Mouse (Mus musculus) embryo, embryonic 9.5 days (tissue): ENCODE measurements around the gene Mctp1.

Source experiments
- DNase-seq: peaks from one replicate; pipeline ENCODE4 v3.0.0-alpha.2; 2017; ENCODE audit errors: extremely low spot score

The Mctp1 gene

GRCm38 (mm10) chr13:76827738-76828137 lies 443.4 kb downstream of the Mctp1 start:
- no peak for DNase-seq

- no peak for DNase-seq
These were observed 453.7 kb downstream of the Mctp1 start for GRCm38 (mm10) chr13:76838031-76838430.

GRCm38 (mm10) chr13:76840712-76841111 lies 456.4 kb downstream of the Mctp1 start:
- no peak for DNase-seq

GRCm38 (mm10) chr13:76844629-76845255 lies 460.4 kb downstream of the Mctp1 start:
- peak; percentile 66 for DNase-seq

- DNase-seq, result no peak
These were observed 466.2 kb downstream of the Mctp1 start for GRCm38 (mm10) chr13:76850412-76851054.

GRCm38 (mm10) chr13:76854306-76854705 lies 470.0 kb downstream of the Mctp1 start:
- DNase-seq, result no peak

- DNase-seq, result no peak
These were observed 470.7 kb downstream of the Mctp1 start for GRCm38 (mm10) chr13:76855021-76855420.

GRCm38 (mm10) chr13:76857024-76857423 lies 472.7 kb downstream of the Mctp1 start:
- DNase-seq, result no peak

- peak; percentile 21 for DNase-seq
These were observed 473.7 kb downstream of the Mctp1 start for GRCm38 (mm10) chr13:76858078-76858482.

GRCm38 (mm10) chr13:76870291-76870690 lies 486.0 kb downstream of the Mctp1 start:
- no peak for DNase-seq

GRCm38 (mm10) chr13:76877887-76878763 lies 493.8 kb downstream of the Mctp1 start:
- no peak for DNase-seq

GRCm38 (mm10) chr13:76879008-76879407 lies 494.7 kb downstream of the Mctp1 start:
- no peak for DNase-seq

GRCm38 (mm10) chr13:76884517-76885092 lies 500.3 kb downstream of the Mctp1 start:
- no peak for DNase-seq

GRCm38 (mm10) chr13:76892987-76893386 lies 508.7 kb downstream of the Mctp1 start:
- no peak for DNase-seq

GRCm38 (mm10) chr13:76895770-76896456 lies 511.6 kb downstream of the Mctp1 start:
- DNase-seq, result no peak

GRCm38 (mm10) chr13:76896457-76896790 lies 512.1 kb downstream of the Mctp1 start:
- no peak for DNase-seq

- DNase-seq, result no peak
These were observed 534.0 kb downstream of the Mctp1 start for GRCm38 (mm10) chr13:76918321-76918720.

- DNase-seq, result no peak
These were observed 542.5 kb downstream of the Mctp1 start for GRCm38 (mm10) chr13:76926851-76927250.

GRCm38 (mm10) chr13:76927875-76928440 lies 543.6 kb downstream of the Mctp1 start:
- DNase-seq, result peak; percentile 17

GRCm38 (mm10) chr13:76929152-76929551 lies 544.8 kb downstream of the Mctp1 start:
- DNase-seq, result no peak

GRCm38 (mm10) chr13:76932933-76933332 lies 548.6 kb downstream of the Mctp1 start:
- DNase-seq, result no peak
